Mouse (Mus musculus): ENCODE measurements around the gene Ccdc87.
A peak's percentile ranks its signal among the peaks of the same experiment; 100 is the strongest.
"Not testable (repeated sequence)": the region's sequence is repeated elsewhere in the genome, so short reads cannot be mapped to it uniquely, and the experiment has no call there.

Ccdc87 gene

DNA sequence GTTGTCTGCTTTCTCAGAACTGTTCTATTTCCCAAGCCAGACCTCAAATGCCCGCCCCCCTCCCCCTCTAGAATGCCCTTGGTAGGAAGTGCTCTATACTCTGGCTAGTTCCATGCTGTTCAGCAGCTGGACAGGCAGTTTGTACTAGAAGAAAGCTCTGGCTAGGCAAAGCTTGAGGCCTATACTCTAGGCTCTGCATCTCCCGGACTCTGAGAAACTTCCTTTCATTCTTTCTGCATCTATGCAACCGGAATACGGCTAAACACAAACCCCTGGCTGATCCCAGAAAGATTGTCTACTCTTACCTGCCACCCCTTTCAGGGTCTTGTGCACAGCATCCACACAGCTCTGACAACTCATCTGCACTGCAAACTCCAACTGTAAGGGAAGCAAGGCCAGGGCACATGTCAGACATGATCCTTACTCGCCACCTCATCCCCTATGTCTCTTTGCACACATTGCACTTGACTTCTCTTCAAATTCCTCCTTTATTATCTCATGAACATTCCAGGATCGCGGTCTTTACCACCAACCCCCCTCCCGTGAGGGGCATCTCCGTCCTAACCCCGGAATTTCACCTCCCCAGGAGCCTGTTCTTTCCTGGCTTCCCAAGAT lies 533 bp upstream of the Ccdc87 start:
- peak; percentile 3 for DNase-seq (ENCODE audit: low spot score)

DNA sequence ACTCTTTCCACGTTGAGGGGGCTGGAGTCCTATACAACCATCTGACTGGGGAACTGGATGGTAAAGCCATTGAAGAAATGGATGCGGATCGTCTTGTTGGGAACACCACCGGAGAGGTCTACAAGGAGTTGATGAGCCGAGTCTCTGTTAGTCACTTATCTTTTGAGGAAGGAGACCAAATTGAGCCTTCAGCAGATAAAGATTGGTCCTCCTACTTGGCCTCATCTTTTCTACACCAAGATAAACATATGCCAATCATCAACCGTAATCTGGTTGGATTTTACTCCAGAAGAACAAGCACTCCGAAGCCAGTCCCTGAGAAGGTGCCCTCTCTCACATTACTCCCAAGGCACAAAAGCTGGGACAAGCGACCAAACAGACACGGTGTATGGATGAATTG lies 1.7 kb downstream of the Ccdc87 start:
- DNase-seq (ENCODE audit: low spot score), result no peak

DNA sequence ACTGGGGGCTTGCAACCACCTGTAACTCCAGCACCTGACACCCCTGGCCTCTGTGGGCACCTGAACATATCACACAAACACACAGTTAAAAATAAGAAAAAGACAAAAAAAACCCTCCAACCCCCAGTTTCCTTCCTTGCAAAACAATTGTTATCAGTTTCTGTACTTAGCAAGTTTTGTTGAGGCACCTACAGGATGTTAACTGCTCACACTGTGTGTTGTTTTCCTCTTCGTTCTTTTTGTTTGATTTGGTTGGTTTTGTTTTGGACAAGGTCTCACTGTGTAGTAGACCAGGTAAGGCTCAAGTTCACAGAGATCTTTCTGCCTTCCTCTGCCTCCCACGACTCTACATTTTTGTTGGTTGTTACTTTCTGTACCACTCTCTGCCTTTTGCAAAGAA lies 3.4 kb downstream of the Ccdc87 start:
- DNase-seq (ENCODE audit: low spot score), result no peak

GRCm38 (mm10) chr19:4845846-4846245 lies 6.7 kb downstream of the Ccdc87 start:
- no peak for DNase-seq (ENCODE audit: low spot score)

- peak; percentile 55 for DNase-seq (ENCODE audit: low spot score)
Observed at GRCm38 (mm10) chr19:4847490-4847889, 8.3 kb downstream of the Ccdc87 start.

GRCm38 (mm10) chr19:4849800-4850199 lies 10.6 kb downstream of the Ccdc87 start:
- no peak for DNase-seq (ENCODE audit: low spot score)

DNA sequence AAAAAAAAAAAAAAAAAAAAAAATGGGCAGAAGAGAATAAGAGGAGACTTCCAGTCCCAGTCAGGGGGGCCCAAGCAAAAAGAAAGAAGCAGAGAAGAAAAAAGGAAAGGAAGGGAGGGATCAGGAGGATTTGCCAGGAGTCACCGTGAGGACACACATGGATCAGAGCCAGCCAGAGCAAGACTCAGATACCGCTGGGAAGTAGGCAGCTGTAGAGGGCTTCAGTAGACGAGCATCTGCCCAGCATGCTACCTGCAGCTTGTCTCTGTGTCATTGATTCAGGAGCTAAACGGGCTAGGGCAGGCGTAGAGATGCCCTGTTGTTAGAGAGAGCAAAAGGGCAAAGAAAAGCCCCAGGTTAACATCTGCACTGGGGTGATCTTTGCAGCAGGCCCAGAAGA lies 11.1 kb downstream of the Ccdc87 start:
- DNase-seq (ENCODE audit: low spot score), result no peak

DNA sequence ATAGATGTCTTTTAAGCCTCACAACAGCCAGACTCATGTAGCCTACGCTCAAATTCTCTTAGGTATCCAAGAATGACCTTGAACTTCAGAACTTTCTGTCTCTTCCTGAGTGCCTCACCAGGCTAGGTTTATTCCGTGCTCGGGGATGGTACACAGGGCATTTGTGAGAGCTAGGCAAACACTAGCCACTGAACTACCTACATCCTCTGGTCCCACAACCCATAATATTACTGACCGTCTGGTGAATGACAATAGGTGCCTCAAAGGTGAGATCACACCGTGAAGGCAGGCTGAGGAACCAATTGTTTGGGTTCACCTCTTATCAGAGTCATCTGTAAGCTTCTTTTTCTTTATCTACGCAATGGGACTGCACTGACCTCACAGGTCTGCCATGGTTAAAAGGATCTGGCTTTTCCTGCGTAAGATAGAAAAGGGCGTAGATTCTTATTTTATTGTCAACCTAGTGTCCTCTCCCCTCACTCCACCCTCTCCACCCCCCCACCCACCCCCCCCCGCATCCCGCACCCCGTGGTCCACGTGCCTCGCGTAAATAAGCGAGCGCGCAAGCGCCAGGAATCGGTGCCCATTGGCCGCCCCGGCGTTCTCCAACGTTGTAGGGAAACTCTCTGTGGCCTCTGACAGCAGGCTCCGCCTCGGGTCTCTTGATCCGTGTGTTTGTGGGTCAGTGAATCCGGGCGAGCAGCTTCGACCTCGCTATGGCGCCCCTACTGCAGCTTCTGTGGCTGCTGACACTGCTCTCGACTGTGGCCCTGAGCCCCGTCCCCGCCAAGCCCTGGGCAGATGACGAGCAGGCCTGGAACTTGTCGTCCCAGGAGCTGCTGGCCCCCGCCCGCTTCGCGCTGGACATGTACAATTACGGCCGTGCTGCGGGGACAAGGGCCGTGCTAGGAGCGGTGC lies 15.6 kb downstream of the Ccdc87 start, which contains the start of gene Ctsf:
Gene Ctsf, plus strand, starts transcription at position 579 of the 918 bp plus-strand sequence.
- peak; percentile 87 for DNase-seq (ENCODE audit: low spot score)

DNA sequence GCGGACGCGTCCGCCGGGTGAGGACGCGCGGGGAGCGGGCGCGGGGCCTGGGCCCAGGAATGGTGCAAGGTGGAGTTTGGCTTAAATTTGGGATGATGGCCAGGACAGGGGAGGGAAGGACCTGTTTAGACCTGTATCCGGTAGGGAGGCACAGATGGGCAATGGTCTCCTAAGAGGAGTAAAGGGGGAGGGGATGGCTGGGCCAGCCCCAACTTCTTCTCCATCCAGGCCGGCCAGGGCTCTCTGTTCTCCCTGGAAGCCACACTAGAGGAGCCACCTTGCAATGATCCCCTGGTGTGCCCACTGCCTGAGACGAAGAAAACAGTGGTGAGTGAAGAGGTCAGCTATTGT lies 16.3 kb downstream of the Ccdc87 start:
- DNase-seq (ENCODE audit: low spot score), result no peak

DNA sequence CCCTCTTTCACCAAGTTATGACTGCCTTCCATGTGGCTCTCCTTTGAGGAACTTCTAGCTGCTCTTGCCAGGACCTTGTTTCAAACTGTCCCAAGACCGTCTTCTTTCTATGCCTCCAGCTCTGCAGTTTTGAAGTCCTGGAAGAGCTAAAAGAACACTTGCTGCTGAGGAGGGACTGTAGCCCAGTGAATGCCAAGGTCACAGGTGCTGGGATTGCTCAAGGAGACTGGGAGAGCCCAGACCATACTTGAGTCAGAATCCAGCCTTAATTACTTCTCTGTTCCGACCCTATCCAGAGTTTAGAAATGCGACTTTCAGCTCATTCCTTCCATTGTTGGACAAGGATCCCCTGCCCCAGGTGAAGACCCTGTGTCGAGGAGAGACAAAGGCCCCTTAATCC lies 16.8 kb downstream of the Ccdc87 start:
- no peak for DNase-seq (ENCODE audit: low spot score)

- no peak for DNase-seq (ENCODE audit: low spot score)
Observed at GRCm38 (mm10) chr19:4859081-4859480, 19.9 kb downstream of the Ccdc87 start.

- DNase-seq (ENCODE audit: low spot score), result peak; percentile 29
Observed at GRCm38 (mm10) chr19:4863048-4863447, 23.9 kb downstream of the Ccdc87 start.

- peak; percentile 13 for DNase-seq (ENCODE audit: low spot score)
Observed at GRCm38 (mm10) chr19:4865147-4865546, 26.0 kb downstream of the Ccdc87 start.

DNA sequence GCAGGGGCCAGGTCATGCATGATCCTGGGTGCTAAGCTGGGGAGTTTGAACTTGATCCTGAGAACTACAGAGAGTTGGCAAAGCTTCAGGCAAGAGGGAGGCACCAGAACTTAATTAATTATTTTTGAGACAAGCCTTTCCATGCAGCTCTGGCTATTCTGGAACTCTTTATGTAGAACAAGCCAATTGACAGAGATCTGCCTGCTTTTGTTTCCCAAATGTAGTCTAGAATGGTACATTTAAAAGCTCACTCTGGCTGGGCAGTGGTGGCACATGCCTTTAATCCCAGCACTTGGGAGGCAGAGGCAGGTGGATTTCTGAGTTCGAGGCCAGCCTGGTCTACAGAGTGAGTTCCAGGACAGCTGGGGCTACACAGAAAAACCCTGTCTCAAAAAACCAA lies 35.4 kb downstream of the Ccdc87 start:
- not testable (repeated sequence) for DNase-seq (ENCODE audit: low spot score)

DNA sequence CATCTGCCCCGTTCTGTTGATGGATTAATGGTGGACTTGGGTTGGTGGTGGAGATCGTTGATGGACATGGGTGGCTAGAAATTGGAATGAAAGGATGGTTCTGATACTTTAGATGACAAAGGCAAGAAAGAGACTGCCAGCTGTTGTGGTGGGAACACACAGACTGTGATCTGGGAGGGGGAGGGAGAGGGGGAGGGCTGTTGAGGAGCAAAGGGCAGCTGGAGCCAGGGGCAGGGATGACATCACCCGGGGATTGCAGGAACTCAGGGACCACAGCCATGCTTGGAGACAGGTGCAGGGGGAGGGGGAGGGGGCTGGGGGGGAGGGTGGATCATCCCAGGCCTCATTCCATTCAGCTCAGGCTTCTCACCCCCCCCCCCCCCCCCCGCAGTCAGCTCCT lies 37.1 kb downstream of the Ccdc87 start:
- DNase-seq (ENCODE audit: low spot score), result no peak

- no peak for DNase-seq (ENCODE audit: low spot score)
Observed at GRCm38 (mm10) chr19:4876755-4877154, 37.6 kb downstream of the Ccdc87 start.

GRCm38 (mm10) chr19:4877785-4878184 lies 38.6 kb downstream of the Ccdc87 start, which contains the start of gene Actn3:
Gene Actn3, minus strand, starts transcription at chr19:4877909.
- DNase-seq (ENCODE audit: low spot score), result no peak

GRCm38 (mm10) chr19:4878405-4879323 lies 39.5 kb downstream of the Ccdc87 start, which contains the start of gene Zdhhc24:
Gene Zdhhc24, plus strand, starts transcription at chr19:4878668.
- DNase-seq (ENCODE audit: low spot score), result peak; percentile 97

DNA sequence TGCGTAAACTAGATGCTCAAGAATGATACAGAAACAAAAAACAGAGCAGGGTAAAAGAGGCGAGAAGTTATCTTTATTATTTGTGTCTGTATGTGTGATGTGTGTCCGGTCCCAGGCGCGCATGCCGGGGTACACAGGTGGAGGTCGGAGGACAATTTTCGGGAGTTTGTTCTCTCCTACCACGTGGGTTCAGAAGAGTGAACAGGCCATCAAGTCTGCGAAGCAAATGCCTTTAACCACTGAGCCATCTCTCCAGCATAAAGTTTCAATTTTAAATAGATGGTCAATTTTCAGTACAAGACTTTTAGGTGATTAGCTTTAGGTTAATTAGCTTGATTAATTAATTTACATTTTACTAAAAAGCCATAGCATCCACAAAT lies 40.1 kb downstream of the Ccdc87 start:
- DNase-seq (ENCODE audit: low spot score), result no peak

GRCm38 (mm10) chr19:4883961-4884360 lies 44.8 kb downstream of the Ccdc87 start:
- no peak for DNase-seq (ENCODE audit: low spot score)

DNA sequence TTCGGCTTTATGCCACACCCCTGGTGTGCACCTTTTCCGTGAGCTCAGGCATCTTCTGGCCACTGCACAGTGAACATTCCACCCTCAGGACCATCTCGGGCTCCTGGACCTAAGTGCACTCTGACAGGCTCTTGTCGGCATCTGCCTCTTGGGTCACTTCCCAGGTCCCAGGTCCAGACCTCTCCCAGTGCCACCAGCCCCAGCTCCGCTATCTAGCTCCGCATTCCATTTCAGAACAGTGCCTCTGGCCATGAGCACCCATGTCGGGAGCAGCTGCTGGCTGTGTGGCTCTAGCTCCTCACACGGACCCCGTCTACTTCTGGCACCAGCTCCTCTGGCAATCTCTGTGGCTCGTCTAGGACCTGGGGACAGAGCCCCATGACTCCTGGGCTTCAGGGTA lies 50.6 kb downstream of the Ccdc87 start:
- no peak for DNase-seq (ENCODE audit: low spot score)

- no peak for DNase-seq (ENCODE audit: low spot score)
Observed at GRCm38 (mm10) chr19:4891798-4892197, 52.6 kb downstream of the Ccdc87 start.

Data from retina, embryonic 14.5 days (tissue).